Mouse (Mus musculus) kidney, adult 2 months (tissue): ENCODE measurements around the gene Zfp987.
"Not testable (repeated sequence)": the region's sequence is repeated elsewhere in the genome, so short reads cannot be mapped to it uniquely, and the experiment has no call there.

ENCODE experiments used
- CTCF ChIP-seq: fragments of 200-500 bp; conservative IDR thresholded peaks from 2 replicates; pipeline ENCODE4 v1.5.1; 2011; ENCODE audit warnings: low read depth, mild to moderate bottlenecking, control low read depth, low read length, moderate library complexity, mixed read lengths; ENCODE audit not compliant: insufficient read depth, insufficient read length
- POLR2A ChIP-seq: fragments of 200-500 bp; IDR thresholded peaks from one replicate; pipeline ENCODE4 v1.6.1; 2011; ENCODE audit warnings: low read depth, low read length, control low read depth

GRCm38 (mm10) chr4:146101448-146101847 is 4.3 kb downstream of the Zfp987 start:
- not testable (repeated sequence) for TF ChIP-seq POLR2A, CTCF
